Mouse (Mus musculus) ES-Bruce4 (cell line): ENCODE data around the gene Aebp2. TPM values are rescaled to one million over a fixed set of nuclear protein-coding genes. Genes with fewer than 3 reads are reported as not detected.

Experiments
- H3K27ac ChIP-seq: 2 replicates; pipeline ENCODE4 v1.5.1; 2012; ENCODE audit warnings: low read length, inconsistent platforms; ENCODE audit not compliant: insufficient read depth
- H3K27me3 ChIP-seq: 2 replicates; pipeline ENCODE4 v1.6.1; 2012; ENCODE audit warnings: mild to moderate bottlenecking, low read length, inconsistent platforms; ENCODE audit not compliant: control insufficient read depth, poor library complexity, insufficient read depth, severe bottlenecking
- H3K36me3 ChIP-seq: 2 replicates; pipeline ENCODE4 v1.6.1; 2012; ENCODE audit warnings: inconsistent platforms, mild to moderate bottlenecking, low read length, moderate library complexity; ENCODE audit not compliant: control insufficient read depth, poor library complexity, insufficient read depth, severe bottlenecking
- H3K4me1 ChIP-seq: one replicate; pipeline ENCODE4 v1.8.1; 2011; ENCODE audit warnings: low read length; ENCODE audit not compliant: control insufficient read depth, insufficient read depth
- H3K4me3 ChIP-seq: 2 replicates; pipeline ENCODE4 v1.5.1; 2011; ENCODE audit warnings: low read depth, mild to moderate bottlenecking, low read length
- H3K9ac ChIP-seq: 2 replicates; pipeline ENCODE4 v1.6.1; 2012; ENCODE audit warnings: low read depth, mild to moderate bottlenecking, inconsistent platforms; ENCODE audit not compliant: poor library complexity, severe bottlenecking
- H3K9me3 ChIP-seq: replicated peaks from 2 replicates; pipeline ENCODE4 v1.6.1; 2012; ENCODE audit warnings: mild to moderate bottlenecking, low read length, inconsistent platforms; ENCODE audit not compliant: control insufficient read depth, poor library complexity, insufficient read depth, severe bottlenecking
- CTCF ChIP-seq: IDR thresholded peaks from one replicate; pipeline ENCODE4 v1.8.1; 2011; ENCODE audit warnings: low read depth, low read length
- EP300 ChIP-seq: IDR thresholded peaks from 2 replicates; pipeline ENCODE4 v1.6.1; 2011; ENCODE audit warnings: low read depth, low read length; ENCODE audit not compliant: insufficient read depth
- POLR2A ChIP-seq: IDR thresholded peaks from one replicate; pipeline ENCODE4 v1.8.1; 2011; ENCODE audit warnings: low read length; ENCODE audit not compliant: insufficient read depth
- polyA plus RNA-seq: library from polyadenylated mRNA; stranded (reverse); fragments of >200 nt; gene quantifications from 2 replicates; pipeline ENCODE4 v1.2.4, GENCODE M21; 2011; ENCODE audit warnings: low read depth; ENCODE audit not compliant: missing spikeins, insufficient read depth, insufficient read length

Gene Aebp2
- polyA plus RNA-seq, 1 experiment, result 93.7 TPM

- H3K27ac ChIP-seq, result no peak overlapping the region
- no peak overlapping the region for H3K9ac ChIP-seq
- no peaks in the 10 kb centered on the region for H3K9me3 ChIP-seq
- peaks cover 68% of the 10 kb centered on the region for H3K36me3 ChIP-seq
- no peaks in the 10 kb centered on the region for H3K4me1 ChIP-seq
- no peaks in the 10 kb centered on the region for H3K27me3 ChIP-seq
- no peak for TF ChIP-seq EP300
- TF ChIP-seq POLR2A, result no peak
- H3K4me3 ChIP-seq, result no peak overlapping the region
Measured at GRCm38 (mm10) chr6:140636290-140636689, 13.8 kb downstream of the Aebp2 start.

- peaks cover 78% of the 10 kb centered on the region for H3K36me3 ChIP-seq
Measured at GRCm38 (mm10) chr6:140642010-140642409, 19.5 kb downstream of the Aebp2 start.

GRCm38 (mm10) chr6:140642655-140643054, 20.2 kb downstream of the Aebp2 start:
- no peak for TF ChIP-seq CTCF
- TF ChIP-seq POLR2A, result no peak
- no peak for TF ChIP-seq EP300
- peaks cover 78% of the 10 kb centered on the region for H3K36me3 ChIP-seq
- H3K4me1 ChIP-seq, result no peaks in the 10 kb centered on the region
- no peak overlapping the region for H3K9ac ChIP-seq
- H3K9me3 ChIP-seq, result no peaks in the 10 kb centered on the region
- H3K27me3 ChIP-seq, result no peaks in the 10 kb centered on the region
- no peak overlapping the region for H3K27ac ChIP-seq
- no peak overlapping the region for H3K4me3 ChIP-seq

More at GRCm38 (mm10) chr6:140642010-140642409, 19.5 kb downstream of the Aebp2 start:
- H3K27ac ChIP-seq, result no peak overlapping the region
- no peaks in the 10 kb centered on the region for H3K9me3 ChIP-seq
- H3K9ac ChIP-seq, result no peak overlapping the region
- H3K4me3 ChIP-seq, result no peak overlapping the region
- no peaks in the 10 kb centered on the region for H3K27me3 ChIP-seq
- H3K4me1 ChIP-seq, result no peaks in the 10 kb centered on the region
- TF ChIP-seq CTCF, result no peak
- no peak for TF ChIP-seq EP300
- TF ChIP-seq POLR2A, result no peak

GRCm38 (mm10) chr6:140645931-140646330, 23.5 kb downstream of the Aebp2 start:
- Histone ChIP-seq H3K27ac (no peak overlapping the region), H3K4me3 (no peak overlapping the region), H3K36me3 (peaks cover 80% of the 10 kb centered on the region), H3K27me3 (no peaks in the 10 kb centered on the region), H3K9ac (no peak overlapping the region), H3K4me1 (no peaks in the 10 kb centered on the region), H3K9me3 (no peaks in the 10 kb centered on the region)
- no peak for TF ChIP-seq EP300

GRCm38 (mm10) chr6:140646892-140647291, 24.4 kb downstream of the Aebp2 start:
- Histone ChIP-seq H3K9ac (no peak overlapping the region), H3K4me3 (no peak overlapping the region), H3K4me1 (no peaks in the 10 kb centered on the region), H3K9me3 (no peaks in the 10 kb centered on the region), H3K27ac (no peak overlapping the region), H3K27me3 (no peaks in the 10 kb centered on the region), H3K36me3 (peaks cover 79% of the 10 kb centered on the region)
- TF ChIP-seq POLR2A, result no peak
- TF ChIP-seq EP300, result no peak
- no peak for TF ChIP-seq CTCF

GRCm38 (mm10) chr6:140649812-140650211, 27.3 kb downstream of the Aebp2 start:
- no peak overlapping the region for H3K9ac ChIP-seq
- no peak overlapping the region for H3K27ac ChIP-seq
- no peaks in the 10 kb centered on the region for H3K4me1 ChIP-seq
- H3K9me3 ChIP-seq, result no peaks in the 10 kb centered on the region
- H3K36me3 ChIP-seq, result peaks cover 72% of the 10 kb centered on the region
- H3K4me3 ChIP-seq, result no peak overlapping the region
- no peaks in the 10 kb centered on the region for H3K27me3 ChIP-seq
- TF ChIP-seq POLR2A (no peak), EP300 (no peak), CTCF (no peak)
